Mouse (Mus musculus) kidney, postnatal 4 days (tissue): ENCODE results near the gene Gstp3.
"Not testable (repeated sequence)": the region's sequence is repeated elsewhere in the genome, so short reads cannot be mapped to it uniquely, and the experiment has no call there.

Experiments
- DNase-seq, 2 experiments: peaks; one replicate each; pipeline ENCODE4 v3.0.0; 2021; ENCODE audit warnings: mixed read lengths in 2 of 2

The Gstp3 gene

DNA sequence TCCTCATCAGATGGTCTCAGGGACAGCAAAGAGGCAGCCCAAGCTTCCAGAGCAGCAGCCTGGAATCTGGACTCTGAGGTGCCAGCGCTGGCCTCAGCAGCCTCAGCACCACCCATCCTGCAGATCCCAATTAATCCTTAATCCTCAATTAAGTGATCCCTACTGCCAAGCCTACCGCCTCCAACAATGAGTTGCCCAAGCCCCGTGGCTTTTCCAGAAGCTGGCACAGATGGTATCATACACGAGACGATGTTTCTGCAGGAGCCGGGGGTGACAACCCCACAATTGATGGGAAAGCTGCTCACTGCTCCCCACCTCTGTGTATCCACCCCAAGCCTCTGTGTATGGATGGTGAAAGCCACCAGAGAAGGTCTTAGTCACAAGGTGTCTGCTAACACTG is 29.8 kb upstream of the Gstp3 start:
- no peak for DNase-seq

DNA sequence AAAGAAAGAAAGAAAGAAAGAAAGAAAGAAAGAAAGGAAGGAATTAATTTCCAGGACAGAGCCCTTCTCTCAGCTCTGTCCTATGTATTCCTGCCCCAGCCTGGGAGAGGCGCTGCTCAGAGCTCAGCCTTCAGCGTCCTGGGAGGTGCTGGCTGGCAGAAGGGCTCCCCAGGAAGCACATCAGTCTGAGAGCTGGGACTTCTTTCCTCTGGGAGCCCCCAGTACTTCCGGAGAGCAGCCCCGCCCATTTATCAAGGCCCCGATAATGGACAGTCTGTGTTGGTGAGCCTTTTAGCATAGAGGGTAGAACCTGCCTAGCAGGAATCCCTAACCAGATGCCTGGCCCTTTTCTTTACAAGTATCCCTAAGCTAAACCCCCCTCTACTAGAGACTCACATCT is 28.8 kb upstream of the Gstp3 start:
- no peak for DNase-seq

DNA sequence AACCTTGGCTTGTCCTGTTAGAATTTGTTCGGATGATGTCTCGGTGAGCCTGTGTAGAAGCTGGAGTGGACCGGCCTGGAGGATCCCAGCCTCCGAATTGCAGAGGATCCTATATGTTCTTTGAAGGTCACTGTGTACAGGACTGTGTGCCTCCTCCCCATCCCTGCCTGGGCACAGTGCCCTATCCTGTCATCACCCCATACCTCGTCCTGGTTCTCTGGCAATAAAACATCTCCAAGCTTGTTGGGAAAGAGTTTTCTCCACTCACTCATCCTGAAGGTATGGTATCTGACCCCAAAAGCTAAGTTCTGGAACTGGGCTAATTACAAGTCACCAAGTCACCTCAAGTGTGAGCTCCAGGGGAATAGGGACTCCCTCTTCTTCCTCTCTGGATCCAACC is 27.7 kb upstream of the Gstp3 start:
- DNase-seq = no peak

DNA sequence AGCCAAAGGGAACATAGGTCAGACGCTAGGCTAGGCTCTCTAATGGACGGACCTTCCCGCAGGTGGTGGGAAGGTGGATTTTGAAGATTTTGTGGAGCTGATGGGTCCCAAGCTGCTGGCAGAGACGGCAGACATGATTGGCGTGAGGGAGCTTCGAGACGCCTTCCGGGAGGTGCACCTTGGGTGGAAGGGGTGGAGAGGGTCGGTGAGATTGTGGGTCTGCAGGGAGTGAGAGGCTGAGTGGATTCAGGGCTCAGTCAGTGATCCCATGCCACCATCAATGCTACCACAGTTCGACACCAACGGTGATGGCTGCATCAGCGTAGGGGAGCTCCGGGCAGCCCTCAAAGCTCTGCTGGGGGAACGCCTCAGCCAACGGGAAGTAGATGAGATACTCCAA is 26.8 kb upstream of the Gstp3 start:
- no peak for DNase-seq

DNA sequence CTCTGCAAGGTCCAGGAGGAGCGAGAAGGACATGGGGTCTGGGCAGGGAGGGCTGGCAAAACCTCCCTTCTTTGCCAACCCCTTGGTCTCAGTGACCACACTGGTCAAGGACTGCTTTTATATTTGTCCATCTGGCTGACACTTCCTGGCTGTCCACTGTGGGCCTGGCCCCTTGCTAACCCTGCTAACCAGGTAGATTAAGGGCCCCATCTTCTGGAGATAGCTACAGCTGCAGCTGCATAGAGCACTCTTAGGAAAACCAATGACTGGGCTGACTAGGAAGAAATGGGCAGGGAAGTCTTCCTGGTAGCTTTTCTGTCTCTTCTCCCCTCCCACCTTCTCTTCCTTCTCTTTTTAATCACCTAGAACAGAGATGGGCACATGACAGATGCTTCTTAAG is 25.6 kb upstream of the Gstp3 start:
- peak in 1 of 2 experiments; percentile 46 for DNase-seq

DNA sequence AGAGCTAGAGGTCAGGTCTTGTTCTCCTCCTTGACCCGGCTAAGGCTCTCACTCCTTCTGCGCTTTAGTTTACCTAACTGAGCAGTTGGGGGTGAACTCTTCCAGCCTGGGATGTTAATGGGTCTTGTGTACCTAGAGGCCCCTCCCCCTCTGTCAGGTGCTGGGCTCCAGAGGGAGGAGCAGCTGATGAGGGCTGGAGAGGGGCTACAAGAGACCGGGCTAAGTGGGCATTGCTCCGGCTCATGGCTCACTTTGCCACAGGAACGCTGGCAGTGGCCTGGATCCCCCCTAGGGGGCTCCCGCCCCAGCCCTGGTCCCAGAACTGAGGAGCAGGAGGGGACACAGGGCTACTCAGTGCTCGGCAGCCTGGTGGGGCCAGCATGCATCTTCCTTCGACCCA is 24.5 kb upstream of the Gstp3 start:
- no peak for DNase-seq

DNA sequence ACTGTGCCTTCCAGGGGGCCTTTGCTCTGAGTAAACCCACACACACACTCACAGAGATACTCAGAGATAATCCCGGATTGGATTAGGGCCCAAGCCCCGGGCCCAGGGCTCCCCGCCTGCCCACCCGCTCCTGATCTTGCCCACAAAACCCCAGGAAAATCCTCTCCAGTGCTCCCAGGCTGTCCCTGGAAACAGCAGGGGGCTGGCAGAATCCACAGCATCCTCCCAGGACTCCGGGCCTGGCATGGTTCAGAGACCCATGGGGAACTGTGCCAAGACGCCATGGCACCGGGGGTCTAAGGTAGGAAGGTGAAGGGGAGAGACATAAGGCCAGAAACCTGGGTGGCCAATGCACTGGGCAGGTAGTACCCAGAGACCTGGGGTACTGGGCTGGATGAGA is 23.9 kb upstream of the Gstp3 start:
- no peak for DNase-seq

DNA sequence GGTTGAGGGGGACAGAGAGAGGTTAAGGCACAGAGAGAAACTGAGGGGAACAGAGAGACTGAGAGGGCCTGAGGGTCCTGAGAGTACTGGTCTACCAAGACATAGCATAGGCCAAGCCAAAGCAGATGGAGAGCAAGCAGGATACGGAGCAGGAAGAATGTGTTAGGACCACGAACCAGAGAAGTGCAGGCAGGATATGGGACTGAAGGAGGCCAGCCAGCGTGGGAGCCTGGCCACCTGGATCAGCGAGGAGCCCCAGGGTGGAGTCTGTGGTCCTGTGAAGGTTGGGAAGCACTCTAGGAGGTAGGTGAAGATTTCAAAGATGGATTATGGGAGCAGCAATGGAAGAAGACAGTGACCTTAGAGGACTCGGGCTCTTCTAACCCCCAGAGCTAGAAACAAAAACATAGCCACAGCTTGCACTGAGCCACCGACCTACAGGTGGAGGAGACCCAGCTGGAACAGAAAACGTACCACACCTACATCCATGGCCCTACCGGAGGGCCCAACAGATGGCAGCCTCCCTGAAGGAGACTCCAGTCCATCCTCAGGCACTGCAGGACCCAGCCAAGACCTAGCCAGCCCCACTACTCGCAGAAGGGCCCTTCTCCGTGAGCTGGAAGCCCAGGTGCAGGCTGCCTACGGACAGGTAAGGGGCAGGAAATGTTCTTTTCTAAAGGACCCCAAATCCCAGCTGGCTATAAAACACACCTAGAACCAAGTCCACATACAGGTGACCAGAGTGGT is 23.0 kb upstream of the Gstp3 start:
- no peak for DNase-seq

DNA sequence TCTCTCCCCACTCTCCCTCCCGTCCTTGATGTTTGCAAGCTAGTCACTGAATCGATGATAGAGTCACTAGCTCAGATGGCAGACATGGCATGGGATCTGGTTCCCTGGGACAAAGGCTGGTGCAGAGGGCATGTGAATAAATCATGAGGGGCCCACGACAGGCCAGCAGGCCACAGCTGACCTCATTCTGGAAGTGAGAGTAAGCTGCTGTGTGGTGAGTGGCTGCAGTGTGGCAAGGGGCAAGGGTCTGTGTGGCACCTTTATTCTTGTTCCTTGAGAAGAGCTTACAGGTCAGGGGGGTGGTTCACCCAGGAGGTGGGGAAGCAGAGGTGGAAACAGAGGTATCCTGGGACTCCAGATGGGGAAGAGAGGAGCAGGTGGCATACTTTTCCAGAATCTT is 22.0 kb upstream of the Gstp3 start, which contains the start of gene Cabp2:
Gene Cabp2, plus strand, starts transcription at position 185 of the 400 bp plus-strand sequence.
- no peak for DNase-seq

DNA sequence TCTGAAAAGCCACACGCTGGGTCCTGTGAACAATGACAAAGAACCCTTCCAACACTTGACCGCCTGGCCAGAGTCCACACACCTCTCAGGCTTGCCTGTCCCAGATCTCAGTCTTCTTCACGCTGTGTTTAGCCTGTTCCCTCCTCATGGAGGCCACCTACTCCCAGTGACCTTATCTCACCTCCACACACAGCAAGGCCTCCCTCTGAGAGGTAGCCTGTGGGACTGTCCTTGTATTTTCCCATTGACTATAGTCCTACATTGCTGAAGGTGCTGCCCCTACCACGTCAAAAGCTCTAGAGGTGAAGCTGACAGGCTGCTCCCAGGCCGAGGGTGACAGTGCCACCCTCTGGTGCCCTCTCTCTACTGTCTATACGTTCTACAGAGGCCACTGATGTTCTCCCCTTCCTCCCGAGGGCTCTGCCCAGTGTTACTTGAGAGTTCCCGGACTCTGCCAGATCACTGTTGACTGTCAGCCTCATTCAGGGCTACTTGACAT is 21.2 kb upstream of the Gstp3 start:
- DNase-seq = no peak

DNA sequence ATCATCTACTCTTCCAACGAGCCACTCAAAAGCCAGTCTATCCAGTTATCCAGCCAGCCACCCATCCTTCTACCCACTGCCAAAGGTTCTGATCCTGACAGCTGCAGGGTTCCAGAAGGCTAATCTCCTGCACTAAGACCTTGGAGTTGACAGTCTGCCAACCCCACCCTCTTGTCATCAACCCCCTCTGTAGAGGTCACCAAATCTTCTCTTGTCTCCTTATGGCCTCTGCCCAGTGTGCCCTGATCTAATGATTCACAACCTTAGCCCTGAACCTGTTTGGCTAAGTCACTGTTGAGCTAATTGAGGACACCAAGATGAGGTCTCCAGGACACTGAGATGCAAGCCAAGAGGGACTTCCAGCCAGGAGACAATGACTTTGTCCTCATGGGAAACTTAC is 20.2 kb upstream of the Gstp3 start:
- DNase-seq = no peak

DNA sequence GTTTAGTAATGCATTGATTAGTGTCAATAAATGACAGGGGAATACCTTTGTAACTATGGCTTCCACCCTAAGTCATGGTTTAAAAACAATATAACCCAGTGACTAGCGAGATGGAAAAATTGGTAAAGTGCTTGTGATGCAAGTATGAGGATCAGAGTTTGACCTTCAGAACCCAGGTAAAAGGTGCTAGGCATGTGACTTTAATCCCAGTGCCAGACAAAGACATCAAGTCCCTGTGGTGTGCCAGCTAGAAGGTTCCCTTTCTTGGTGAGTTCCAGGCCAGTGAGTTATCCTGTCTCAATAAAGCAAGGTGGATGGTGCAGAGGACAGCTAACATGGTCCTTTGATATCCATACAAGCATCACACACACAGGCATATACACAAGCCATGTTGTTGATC is 16.2 kb upstream of the Gstp3 start:
- DNase-seq = no peak

DNA sequence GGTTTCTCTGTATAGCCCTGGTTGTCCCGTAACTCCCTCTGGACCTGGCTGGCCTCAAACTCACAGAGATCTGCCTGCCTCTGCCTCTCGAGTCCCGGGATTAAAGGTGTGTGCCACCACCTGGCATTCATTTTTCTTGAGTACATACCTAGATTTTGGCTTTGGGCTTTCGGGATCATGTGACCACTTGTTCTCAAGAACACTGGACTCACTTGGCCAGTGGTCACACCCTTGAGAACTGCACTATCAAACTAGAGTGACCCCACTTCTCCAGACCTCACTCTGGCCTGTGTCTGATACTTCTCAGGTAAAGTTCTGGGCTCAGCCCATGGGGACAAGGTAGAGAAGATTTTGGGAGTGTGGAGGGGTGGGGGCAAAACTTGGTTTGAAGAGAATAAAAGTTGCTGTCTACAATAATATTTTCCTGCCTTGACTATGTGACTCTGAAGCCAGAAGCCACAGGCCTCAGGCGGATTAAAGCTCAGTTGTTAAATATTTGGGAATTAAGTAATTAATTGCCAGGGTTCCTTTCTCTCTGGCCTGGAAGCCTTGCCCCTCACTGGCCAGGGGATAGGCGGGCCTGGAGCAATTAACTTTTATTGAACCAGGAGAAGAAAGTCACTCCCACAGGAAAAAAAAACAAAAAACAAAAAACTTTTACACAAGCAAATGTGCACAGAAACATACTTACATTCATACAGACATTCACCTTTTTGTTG is 13.5 kb upstream of the Gstp3 start:
- DNase-seq = no peak

DNA sequence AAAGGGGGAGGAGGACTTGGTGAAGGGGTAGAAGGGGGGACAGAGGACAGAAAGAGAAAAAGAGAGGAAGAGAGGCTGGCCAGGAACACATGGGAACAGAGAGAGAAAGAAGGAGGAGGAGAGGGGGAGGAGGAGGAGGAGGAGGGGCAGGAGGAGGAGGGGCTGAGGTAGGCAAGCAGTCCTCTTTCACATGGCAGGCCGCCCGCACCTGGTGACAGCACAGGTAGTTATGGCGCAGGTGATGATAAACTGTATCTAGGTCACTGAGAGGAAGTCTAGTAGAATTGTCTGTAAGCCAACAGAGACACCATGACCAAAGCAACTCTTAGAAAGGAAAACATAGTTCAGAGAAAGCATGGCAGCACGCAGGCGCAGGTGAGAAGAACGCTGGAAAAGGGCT is 12.0 kb upstream of the Gstp3 start:
- DNase-seq = no peak

DNA sequence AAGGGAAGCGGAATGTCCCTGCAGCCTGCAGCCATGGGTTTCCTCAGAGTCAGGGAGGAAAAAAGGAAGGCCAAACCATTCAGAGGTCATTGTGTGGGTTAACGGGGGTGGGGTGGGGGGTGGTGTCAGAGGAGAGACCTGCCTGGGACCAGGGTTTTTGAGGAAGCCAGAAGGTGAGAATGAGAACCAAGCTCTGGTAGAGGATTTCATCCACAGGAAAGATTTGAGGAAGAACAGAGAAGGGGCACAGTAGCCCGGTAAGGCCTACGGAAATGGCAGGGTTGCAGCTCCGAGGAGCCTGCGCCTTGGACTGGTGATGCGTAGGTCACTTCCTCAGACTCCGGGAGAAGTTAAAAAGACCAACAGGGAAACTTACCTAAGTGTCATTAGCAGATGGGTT is 11.4 kb upstream of the Gstp3 start:
- DNase-seq = no peak

DNA sequence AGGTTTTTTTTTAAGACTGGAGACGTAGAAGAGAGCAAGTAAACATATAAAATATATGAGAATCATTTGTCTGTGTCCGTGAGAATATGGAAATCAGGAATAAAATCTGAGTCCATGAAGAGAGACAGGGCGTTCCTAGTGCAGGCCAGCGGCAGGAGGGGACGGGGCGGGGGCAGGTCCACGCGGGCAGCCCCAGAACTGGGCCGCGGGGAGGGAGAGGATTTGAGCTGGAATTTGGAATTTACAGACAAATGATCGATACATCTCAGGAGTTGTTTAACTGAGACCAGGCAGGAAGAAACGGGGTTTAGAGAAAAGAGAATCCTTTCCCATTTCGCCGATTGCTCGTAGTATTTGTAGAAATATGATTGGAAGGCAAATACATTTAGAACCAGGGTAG is 10.9 kb upstream of the Gstp3 start:
- DNase-seq = no peak

DNA sequence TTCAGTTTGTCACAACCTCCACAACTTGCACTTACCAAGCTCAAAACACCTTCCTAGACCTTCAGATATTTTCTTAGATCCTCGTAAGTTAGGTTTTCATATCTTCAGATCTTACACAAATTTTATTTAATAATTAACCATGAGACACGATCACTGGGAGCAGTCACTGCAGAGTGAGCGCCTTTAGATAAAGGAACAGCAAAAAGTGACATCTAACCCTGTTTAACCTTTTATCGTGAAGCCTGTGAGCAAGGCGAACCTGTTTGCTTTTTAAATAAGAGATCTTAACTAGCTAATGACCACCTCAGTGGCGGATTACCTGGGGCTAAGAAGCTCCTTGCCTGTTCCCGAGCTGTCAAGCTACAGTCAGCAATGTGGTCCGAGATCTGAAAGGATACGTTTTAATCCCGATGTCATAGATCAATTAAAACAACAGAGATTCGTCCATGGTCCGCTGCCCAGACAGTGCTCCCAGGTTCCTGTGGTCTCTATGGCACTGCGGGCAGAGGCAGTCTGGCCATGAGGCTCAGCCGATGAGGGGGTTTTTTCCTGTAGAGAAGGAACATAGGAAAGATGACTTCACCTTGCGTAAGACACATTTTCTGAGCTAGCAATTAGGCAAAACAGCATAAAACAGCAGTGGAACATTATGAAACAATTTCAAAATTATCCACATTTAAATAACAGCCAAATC is 9.5 kb upstream of the Gstp3 start:
- DNase-seq = no peak

DNA sequence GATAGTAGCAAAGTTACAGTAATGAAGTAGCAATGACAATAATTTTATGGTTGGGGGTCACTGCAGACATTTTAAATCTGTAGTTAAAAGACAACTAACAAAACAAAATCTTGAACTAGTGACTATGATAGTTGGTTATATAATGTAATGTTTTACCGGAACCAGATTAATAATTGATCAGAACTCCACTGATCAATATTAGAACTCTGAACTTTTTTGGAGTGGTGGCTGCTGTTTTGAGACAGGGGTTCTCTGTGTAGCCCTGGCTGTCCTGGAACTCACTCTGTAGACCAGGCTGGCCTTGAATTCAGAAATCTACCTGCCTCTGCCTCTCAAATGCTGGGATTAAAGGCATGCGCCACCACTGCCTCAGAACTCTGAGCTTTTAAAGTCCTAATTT is 8.9 kb upstream of the Gstp3 start:
- not testable (repeated sequence) for DNase-seq

DNA sequence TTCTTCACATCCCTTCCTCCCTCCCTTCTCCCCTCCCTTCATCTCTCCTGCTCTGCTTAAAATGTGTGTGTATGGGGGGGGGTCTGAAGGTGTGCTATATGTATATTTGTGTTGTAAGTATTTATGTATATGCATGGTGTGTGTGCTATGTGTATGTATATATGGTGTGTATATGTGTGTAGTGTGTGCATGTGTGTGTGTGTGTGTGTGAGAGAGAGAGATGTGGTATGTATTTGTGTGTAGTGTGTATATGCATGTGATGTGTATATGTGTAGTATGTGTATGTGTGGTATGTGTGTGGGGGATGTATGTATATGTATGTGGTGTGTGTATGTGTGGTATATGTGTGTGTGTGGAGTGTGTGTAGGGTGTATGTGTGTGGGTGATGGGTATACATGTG is 7.5 kb upstream of the Gstp3 start:
- DNase-seq = no peak

DNA sequence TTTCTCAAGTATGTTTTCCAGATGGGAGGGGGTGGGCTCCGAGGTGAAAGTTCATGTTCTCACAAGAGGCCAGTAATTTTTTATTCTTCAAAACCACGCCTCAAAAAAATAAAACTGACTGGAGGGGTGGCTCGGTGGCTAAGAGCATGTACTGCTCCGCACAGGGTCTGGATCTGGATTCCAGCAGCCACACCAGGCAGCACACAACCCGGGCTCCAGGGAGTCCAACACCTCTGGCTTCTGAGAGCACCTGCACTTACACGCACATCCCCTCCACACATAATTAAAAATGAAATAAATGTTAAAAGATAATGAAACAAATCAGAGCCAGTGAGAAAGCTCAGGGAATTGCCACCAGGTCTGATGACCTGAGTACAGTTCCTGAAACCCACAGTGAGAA is 6.9 kb upstream of the Gstp3 start:
- no peak for DNase-seq

DNA sequence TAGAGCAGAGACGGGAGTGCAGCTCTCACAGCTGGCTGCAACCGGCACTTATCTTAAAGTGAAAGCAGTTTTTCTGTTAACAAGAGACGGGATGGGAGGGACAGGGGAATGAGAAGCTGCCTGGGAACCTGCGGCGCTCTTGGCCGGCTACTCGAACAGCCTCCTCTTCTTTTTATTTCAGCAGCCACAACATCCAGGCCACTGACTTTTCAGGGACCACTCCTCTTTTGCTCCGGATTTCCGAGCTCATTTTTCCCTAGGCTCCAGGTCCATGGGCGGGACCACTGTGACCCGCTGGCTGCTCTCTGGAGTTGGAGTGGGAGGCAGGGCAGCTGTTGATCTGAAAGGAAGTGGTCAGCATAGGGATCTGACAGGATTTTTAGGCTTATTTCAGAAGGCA is 5.1 kb upstream of the Gstp3 start:
- not testable (repeated sequence) for DNase-seq

DNA sequence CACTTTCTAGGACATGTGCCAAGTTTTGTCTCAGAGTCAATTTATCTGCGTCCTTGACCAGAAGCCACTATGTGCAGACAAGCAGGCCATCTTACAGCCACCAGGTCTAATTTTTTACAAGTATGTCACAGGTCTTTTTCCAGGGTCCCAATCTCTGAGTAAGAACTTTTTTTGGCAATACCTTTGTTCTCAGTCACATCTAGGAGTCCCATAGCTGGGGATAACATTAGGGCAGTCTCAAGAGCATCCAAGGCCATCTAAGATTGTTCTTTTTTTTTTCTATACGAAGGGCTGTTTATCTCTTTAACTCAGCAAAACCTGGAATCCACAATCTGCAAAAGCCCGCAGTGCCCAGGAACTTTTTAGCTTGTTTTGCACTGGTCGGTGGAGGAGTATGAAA is 4.0 kb upstream of the Gstp3 start:
- DNase-seq = not testable (repeated sequence)

DNA sequence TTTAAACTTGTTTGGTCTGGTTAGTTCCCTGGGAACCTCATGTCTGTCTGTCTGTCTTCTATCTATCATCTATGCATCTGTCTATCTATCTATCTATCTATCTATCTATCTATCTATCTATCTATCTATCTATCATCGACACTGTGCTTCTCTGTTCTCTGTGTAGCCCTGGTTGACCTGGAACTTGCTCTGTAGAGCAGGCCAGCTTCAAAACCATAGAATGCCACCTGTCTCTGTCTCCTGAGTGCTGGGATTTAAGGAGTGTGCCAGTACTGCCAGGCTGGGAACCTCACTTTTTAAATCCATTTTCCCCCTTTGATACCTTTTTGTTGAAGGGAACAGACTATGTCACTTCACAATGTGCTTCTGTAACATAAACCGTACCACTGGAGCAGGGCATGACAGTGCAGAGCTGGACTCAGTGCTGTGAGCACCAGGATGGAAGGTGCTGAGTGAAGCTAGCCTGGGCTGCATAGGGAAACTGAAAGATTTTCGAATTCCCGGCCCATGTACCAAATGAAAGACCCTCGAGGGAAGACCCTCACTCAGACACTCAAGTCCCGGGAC is 1.6 kb upstream of the Gstp3 start:
- DNase-seq = no peak
